Mouse (Mus musculus) urinary bladder, postnatal 0 days (tissue): ENCODE measurements around the gene Slc9b2. TPM values are rescaled to one million over a fixed set of nuclear protein-coding genes. Genes with fewer than 3 reads are reported as not detected.

Experiments used
- polyA plus RNA-seq: library from polyadenylated mRNA; unstranded; fragments of >200 nt; fragmentation: Nextera tagmentation; extraction: Ambion mirVana; gene quantifications from 2 replicates; pipeline ENCODE4 v1.2.1, GENCODE M21; 2015

Gene Slc9b2
- 0.25 and 0.43 TPM in 2 replicates for polyA plus RNA-seq

GRCm38 (mm10) chr3:135307411-135308259 is at the start of gene Slc9b2:
Slc9b2 (plus strand) TSS chr3:135307700.

DNA sequence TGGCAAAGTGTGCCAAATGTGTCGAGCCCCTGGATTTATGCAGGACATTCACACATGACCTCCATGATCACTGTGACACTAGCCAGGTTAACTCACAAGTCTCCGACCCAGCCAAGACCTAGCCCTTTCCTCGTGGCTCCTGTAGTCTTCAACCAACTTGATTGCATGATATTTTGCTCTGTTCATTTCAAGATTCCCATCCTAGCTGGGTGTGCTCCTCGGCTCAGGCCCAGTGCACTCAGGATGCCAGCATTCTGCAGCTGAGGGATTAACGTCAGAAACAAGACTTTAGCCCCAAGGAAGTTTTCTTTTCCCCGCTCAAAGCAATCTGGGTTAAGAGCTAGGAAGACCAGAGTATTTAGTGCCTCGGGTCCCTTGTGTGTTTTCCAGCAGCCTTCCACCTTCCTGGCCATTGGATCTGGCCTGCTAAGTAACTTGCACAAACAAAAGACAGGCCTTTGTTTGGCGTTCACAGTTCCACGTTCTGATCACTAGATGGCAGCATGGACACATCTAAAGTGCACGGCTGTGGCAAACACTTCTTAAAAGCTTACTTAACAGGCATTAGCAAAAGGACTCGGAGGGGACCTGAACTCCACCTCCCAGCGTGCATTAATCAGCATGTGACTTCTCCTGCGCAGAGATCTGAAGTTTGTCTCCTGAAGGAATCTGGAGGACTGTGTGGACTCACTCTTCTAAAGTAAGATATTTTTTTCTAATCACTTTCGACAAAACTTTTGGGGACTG is 26.7 kb upstream of the Slc9b2 start, which contains the start of gene Bdh2:
Gene Bdh2, plus strand, starts transcription at position 553 of the 747 bp plus-strand sequence.

GRCm38 (mm10) chr3:135347739-135348264 is 40.3 kb downstream of the Slc9b2 start, which contains the start of gene Slc9b1:
Slc9b1 (plus strand) TSS chr3:135348029.

Other genes starting within 250 kb of the Slc9b2 start
- gene Cenpe, start 95.2 kb upstream of the Slc9b2 start, polyA plus RNA-seq = 3.7 and 5.5 TPM in 2 replicates
- gene Bdh2, start 26.5 kb upstream of the Slc9b2 start, polyA plus RNA-seq = 3.5 and 5.7 TPM in 2 replicates
- gene Slc9b1, start 40.3 kb downstream of the Slc9b2 start, polyA plus RNA-seq = 0.11 and 0.34 TPM in 2 replicates
- 27.2 and 31.5 TPM in 2 replicates for gene Cisd2, start 116.2 kb downstream of the Slc9b2 start, polyA plus RNA-seq
- 371 and 425 TPM in 2 replicates for gene Ube2d3, start 130.4 kb downstream of the Slc9b2 start, polyA plus RNA-seq
- 9.1 and 9.3 TPM in 2 replicates for gene Manba, start 177.9 kb downstream of the Slc9b2 start, polyA plus RNA-seq